Mouse (Mus musculus): ENCODE results near the gene Jsrp1.

Jsrp1 gene

DNA sequence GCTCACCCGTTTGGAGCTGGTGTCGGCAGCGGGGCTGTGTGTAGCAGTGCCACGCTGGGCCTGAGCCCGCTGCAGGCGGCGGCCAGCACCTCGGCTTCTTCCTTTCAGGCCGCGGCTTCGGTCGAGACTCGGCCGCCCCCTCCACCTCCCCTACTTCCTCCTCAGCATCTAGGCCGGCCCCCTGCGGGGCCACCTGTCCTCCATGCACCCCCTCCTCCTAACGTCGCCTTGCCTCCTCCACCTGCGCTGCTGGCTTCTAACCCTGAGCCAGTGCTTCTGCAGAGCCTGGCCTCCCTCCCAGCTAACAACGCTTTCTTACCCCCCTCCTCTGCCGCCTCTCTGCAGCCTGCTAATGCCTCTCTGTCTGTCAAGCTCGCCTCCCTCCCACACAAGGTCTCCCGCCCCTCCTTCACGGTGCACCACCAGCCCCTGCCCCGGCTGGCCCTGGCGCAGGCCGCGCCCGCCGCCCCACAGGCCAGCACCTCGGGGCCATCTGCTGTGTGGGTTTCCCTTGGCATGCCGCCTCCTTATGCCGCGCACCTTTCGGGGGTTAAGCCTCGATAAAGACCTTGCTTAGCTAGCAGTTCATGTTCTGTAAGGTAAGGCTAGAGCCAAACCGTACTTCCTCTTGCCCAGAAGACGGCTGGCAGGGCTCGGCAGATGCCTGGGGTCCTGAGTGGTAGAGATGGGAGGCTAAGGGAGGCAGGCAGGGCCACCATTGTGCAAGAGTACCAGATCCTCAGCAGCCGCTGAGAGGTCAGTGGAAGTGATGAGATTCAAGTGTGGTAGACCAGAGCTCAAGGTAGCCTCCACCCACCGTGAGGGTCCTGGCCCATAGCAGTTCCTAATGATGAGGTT is 20.9 kb downstream of the Jsrp1 start:
- no peak for DNase-seq (ENCODE audit: low spot score)

DNA sequence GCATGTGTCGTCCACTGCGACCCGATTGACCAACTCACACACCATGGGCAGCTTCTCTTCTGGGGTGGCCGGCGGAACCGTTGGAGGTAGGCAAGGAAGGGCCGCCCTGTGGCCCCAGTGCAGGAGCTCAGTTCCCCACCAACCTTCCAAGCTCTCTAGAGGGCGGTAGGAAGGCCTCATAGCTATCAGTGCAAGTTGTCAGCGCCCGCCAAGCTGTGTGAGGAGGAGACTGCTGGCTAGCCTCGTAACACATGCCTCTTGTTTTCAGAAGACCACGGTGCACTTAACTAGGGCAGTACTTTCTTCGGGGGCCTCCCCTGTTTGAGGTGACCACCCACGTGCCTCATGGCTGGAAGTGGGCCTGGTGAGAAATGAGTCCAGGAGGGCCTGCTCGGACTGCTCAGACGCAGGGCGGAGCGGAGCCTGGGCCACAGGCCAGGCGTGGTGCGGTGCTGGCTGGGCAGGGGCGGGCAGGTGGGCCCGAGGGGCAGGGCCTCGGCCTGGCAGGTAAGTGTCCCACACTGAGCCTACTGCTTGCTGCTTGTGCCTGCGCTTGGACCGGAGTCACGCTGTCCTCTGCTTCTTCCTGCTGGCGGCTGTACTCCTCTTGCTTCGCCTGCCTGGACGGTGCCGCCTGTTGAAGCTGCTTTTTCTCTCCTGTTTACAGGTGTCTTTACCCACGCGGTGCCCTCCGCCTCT is 21.7 kb downstream of the Jsrp1 start:
- DNase-seq (ENCODE audit: low spot score): no peak

DNA sequence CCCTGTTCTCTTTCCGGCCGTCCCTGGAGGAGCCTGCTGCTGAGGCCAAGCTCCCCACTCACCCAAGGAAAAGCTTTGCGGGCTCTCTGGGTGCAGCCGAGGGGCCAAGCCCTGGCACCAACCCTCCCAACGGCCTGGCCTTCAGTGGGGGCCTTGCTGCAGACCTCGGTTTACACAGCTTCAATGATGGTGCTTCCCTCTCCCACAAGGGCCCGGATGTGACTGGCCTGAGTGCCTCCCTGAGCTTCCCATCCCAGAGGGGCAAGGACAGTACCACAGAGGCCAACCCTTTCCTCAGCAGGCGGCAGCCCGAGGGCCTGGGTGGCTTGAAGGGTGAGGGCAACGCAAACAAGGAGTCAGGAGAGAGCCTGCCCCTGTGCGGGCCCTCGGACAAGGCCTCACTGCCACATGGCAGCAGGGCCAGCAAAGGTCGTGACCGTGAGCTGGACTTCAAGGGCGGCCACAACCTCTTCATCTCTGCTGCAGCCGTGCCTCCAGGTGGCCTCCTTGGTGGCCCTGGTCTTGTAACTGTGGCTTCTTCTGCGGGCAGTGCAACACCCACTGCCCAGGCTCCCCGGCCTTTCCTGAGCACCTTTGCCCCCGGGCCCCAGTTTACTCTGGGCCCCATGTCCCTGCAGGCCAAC is 22.4 kb downstream of the Jsrp1 start:
- no peak for DNase-seq (ENCODE audit: low spot score)

DNA sequence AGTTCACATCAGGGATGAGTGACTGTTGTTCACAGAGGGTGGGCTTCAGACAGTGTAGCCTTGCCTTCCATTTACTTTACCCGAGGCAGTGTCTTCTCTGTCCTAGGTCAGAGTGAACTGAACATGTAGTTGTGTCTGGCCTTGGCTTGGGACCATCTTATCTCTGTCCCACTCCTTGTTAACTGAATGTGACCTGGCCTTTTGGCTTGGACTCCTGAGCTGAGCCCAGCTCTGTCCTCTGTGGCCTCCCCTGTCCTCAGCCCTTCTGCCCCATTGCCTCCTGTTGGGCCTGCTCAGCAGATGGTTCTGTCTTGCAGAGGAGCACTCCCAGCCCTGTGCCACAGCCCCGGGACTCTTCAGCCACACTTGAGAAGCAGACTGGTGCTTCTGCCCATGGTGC is 25.8 kb downstream of the Jsrp1 start:
- DNase-seq (ENCODE audit: low spot score): no peak

DNA sequence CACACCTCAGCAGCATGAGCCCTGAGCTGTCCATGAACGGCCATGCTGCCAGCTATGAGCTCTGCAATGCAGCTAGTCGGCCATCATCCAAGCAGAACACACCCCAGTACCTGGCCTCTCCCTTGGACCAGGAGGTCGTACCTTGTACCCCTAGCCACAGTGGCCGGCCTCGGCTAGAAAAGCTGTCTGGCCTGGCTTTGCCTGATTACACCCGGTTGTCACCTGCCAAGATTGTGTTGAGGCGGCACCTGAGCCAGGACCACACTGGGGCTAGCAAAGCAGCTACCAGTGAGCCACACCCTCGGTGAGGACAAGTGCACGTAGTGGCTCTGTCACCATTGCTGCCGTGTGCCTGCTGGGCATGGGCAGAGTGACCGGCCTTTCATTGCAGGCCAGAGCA is 27.3 kb downstream of the Jsrp1 start:
- DNase-seq (ENCODE audit: low spot score): no peak

DNA sequence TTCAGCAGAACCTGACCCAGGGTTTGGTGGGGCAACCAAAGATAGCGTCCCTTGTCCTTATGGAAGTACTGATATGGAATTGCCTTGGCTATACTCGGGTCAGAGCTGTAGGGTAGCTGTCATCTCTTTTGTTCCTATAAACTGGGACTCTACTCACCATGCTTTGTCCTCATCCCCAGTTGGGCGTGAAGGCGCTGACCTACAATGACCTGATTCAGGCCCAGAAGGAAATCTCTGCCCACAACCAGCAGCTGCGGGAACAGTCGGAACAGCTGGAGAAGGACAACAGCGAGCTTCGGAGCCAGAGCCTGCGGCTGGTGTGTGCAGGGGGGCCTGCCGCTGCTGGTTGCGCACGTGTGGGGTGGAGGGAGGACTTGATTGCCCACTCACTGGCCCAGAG is 28.4 kb downstream of the Jsrp1 start:
- no peak for DNase-seq (ENCODE audit: low spot score)

DNA sequence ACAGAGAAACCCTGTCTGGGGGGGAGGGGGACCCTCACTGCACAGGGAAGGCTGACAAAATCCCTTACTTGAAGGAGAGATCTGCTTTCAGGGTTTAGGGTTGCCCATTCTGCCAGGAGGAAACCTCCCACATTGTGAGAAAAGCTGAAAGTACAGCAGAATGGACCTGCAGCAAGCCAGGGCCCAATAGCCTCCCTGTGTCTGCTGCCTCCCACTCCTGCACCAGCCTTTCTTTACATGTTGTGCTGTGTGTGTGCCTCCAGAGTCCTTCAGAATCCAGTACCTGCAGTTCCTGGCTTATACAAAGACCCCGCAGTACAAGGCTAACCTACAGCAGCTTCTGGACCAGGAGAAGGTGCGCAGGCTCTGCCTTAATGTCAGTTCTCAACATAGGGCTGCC is 29.0 kb downstream of the Jsrp1 start:
- no peak for DNase-seq (ENCODE audit: low spot score)

DNA sequence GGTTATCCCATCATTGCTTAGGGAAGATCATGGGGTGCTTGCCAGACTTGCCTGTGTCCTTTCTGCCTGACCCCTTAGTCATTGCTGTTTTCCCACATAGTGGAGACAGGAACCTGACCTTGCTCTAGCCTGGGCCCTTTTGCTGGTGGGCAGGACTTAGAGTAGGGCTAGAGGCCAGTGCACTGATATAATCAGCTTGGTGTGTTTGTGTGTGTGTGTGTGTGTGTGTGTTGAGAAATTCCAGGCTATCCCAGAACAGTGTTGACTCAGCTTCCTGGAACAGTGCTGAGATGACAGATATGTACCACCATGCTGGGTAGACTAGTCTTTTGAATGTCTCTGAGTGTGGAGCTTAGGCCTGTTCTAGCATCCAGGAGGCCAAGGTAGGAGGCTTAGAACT is 33.7 kb downstream of the Jsrp1 start:
- DNase-seq (ENCODE audit: low spot score): no peak

DNA sequence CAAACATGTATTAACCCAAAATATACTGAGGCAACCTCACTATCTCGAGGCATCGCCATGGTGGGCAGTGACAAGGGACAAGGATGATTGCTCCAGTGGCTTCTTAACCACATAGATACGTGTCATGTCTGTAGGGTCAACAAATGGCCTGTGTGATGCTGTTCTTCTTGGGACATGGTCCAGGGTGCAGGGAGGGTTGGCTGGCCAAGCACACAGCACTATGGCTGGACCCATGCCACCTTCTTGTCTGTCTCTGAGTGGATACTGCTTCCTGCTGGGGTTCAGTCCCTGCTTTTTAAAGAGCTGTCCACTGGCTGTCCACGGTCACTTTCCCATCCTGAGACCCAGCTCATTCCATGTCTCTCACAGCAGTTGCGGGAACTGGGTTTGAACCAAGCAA is 36.2 kb downstream of the Jsrp1 start:
- no peak for DNase-seq (ENCODE audit: low spot score)

DNA sequence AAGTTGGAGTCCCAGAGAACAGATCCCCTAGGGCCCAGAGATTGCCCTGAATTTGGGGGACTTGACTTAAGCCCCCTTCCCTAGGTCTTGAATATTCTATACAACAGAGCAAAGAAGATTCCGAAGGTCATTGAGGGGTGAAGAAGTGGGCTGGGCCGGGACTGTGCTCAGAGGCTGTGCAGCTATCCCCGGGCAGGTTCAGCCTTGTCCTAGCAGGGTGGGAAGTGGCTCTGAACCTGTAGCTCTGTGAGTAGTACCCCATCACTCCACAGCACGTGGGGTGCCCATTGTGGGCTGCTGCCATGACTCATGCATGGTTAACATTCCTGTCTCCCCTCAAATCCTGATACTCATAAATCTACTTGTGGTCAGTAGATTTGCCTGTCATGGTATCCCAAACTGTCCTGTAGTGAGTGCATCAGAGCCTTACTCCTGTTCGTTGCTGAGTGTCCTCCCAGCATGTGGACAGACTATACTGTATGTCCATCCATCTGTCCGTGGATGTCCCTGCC is 36.9 kb downstream of the Jsrp1 start:
- DNase-seq (ENCODE audit: low spot score): no peak

DNA sequence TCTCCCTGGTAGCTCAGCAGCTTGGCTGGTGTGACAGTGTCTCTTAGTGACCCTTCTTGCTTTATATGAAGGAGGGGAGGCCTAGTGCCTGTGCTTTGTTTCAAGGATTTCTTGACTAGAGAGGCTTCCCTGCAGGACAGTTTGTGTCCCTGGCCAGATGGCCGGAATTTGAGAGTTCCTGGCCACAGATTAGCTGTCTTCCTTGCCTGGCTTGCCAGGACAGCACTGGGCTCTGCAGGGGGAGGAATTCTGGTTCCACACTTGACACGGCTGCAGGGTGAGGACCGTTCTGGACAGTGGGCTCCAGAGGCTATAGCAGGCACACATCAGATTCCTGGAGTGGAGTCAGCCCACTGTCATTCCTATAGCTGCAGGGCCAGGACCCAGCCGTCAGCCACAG is 37.6 kb downstream of the Jsrp1 start:
- no peak for DNase-seq (ENCODE audit: low spot score)

DNA sequence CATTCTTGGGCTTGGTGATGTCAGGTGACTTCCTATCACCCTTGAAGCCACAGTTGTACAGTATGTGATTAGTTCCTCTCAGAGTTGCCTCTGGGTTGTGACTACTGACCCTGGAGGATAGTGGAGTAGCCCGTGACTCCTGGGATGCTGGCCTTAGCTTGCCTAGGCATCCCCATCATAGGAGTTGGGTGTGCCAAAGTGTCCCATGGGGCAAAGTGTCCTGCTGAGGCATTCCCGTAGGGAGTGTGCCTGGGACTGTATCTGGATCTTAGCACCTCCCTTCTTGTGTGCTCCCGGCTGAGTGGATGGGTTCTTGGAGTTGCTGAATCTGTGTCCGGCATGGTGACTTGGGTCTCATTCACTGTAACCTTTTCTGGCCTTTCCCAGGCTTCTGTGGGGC is 38.3 kb downstream of the Jsrp1 start:
- DNase-seq (ENCODE audit: low spot score): no peak

DNA sequence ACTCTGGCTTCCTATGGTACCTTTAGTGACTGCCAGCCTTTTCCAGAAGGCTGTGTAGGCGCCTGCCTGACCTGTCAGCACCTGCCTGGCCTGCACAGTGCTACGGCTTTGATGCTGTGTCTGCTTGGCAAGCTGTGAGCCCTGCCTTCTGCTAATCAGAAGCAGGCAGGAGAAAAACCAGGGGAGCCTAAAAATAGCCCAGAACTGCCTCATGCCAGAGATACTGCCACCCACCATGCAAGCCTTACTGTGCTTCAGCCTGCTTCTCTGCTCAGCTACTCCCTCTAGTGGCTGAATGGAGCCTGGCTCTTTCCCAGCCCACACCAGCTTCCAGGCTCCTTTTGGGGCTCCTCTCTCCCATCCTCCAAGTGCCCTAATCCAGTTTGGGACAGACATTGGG is 38.7 kb downstream of the Jsrp1 start:
- DNase-seq (ENCODE audit: low spot score): peak; percentile 54

DNA sequence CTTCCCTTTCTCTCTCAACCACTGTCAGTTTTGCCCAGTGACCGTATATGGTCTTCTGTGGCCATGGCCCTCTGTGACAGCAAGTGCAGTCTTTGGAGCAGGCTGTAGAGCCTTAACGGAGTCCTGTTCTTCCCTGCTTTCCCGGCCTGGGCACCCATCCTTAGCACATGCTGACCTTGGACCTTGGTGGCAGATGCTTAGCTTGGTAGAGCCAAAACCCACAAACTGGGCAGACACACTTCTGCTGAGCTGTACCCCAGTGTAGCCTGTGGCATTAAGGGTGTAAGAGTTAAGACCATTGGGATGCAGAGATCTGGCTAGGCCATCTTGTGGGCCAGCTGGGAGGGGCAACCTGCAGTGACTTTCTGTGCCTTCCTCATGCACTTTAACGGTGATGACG is 39.5 kb downstream of the Jsrp1 start:
- no peak for DNase-seq (ENCODE audit: low spot score)

DNA sequence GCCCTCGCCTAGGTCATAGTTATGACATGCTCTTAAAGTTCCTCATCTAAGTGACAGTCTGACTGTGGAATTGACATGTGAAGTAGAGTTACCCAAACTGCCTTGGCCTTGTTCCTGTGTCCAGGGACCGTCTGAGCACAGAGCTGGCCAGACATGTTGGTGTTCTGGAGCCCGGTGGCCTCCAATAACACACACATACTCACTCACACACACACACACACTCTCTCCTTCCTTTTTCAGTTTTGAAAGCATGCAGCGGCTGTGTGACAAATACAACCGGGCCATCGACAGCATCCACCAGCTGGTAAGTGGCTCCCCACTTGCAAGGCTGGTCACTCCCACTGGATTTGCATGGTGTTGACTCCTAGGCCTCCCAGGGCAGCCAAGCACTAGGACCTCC is 44.9 kb downstream of the Jsrp1 start:
- DNase-seq (ENCODE audit: low spot score): no peak

DNA sequence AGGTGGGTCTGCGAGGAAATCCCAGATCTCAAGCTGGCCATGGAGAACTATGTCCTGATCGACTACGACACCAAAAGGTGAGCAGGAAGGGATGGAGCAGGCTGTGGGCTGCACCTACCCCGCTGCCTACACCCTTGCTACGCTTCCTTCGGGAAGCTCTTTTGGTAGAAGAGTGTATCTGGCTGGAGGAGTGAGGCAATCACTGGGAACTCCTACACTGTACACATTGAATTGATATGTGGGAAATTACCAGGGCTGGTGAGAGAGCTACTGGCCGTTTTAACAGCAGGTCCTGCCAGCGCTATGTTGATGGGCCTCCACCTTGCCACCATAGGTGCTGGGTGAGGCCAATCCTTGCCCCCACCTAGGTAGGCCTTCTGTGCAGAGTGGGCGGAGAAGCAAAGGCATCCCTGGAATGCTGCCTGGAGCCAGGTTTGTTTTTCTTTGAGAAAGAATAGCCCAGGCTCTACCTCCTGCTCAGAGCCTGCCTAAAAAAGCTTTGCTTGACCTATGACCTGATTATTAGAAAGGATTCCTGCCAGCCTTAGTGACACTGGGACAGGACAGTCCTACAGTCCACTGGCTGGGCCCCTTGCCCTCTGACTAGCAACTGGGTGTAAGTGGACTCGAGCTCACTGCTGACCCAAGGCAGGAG is 47.0 kb downstream of the Jsrp1 start:
- DNase-seq (ENCODE audit: low spot score): no peak

DNA sequence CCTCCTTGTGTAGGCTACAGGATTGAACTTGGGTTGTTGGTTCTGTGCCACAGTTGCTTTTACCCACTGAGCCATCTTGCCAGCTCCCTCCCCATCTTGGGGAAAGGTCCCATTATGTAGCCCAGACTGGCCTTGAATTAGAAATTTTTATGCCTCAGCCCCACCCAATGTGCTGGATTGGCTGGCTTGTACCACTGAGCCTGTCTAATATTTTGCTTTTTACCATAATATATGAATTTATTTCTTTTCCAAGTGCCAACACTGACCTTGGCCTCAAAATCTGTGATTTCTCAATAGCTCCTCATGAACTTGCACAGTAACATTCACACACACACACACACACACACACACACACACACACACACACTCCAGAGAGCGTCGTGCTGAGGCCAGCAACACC is 47.6 kb downstream of the Jsrp1 start:
- no peak for DNase-seq (ENCODE audit: low spot score)

DNA sequence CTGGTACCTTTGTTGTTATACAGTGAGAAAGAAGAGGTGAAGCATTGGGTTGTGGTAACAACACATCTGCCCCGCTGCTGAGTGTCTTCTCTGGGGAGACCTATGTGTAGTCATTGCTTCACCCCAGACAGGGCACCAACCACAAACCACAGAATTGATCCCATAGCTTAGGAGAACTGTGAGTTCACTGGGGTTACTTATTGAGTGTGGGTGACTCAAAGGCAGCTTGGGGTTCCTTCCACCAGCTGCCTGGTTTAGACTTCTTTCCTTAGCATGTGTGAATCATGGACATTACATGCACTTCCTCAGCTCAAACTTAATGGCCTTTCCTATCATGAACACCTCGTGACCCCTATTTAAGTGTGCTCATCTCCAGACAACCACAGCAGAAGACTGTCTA is 49.8 kb downstream of the Jsrp1 start:
- no peak for DNase-seq (ENCODE audit: low spot score)

DNA sequence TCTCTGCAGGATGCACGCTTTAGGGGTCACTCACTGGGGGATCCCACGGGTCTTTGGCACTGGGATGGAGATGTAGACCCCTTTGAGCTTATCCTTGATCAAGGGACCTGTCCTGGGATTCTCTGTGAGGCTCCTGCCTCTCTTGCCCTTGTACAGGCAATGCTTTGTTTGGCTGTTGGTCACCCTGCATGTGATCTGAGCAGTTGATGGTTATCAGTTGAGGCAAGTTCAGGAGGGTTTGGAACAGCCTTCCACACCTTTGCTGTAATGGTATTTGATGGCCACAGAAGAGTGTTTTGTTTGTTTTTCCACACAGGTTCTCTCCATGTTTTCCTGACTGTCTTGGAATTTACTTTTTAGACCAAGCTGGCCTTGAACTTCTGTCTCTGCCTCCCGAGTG is 51.5 kb downstream of the Jsrp1 start:
- DNase-seq (ENCODE audit: low spot score): no peak

DNA sequence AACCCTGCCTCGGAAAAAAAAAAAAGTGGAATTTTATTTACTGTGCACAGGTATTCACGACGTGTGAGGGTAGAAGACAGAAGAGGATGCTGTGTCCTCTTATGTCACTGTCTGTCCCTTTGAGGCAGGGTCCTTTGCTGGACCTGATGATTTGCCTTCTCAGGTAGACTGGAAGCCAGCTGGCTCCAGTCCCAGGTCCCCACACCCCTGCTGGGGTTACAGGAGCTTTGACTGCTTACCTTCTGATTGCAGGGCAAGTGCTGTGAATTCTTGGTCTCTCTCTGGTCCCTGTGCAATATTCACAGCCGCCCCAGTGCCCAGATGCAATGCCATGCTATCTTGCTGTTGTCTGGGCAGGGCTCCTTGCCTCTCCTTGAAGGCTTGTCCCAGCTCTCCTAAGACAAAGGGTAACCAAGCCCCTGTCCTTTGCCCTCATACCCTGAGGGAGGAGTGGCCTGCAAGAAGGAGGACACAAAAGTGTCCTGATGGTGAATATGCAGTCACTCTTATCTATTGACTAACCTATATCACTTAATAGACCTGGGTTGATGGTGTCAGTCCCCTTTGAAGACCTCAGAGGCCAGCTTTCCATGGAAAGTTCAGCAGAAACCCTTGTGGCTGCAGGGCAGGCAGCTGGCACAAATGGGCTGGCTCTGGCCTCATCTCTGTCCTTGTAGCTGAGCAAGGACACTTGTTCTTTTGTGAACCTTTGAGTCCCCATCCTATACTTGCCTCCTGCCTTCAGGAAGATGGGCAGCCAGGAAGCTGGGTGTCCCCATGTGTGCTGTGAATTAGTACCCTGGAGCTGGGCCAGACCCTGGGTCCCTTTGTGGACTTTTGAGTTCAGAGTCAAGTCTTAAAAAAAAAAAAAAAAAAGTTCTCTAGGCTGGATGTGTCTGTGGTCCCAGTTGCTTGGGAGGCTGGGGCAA is 52.4 kb downstream of the Jsrp1 start:
- no peak for DNase-seq (ENCODE audit: low spot score)

DNA sequence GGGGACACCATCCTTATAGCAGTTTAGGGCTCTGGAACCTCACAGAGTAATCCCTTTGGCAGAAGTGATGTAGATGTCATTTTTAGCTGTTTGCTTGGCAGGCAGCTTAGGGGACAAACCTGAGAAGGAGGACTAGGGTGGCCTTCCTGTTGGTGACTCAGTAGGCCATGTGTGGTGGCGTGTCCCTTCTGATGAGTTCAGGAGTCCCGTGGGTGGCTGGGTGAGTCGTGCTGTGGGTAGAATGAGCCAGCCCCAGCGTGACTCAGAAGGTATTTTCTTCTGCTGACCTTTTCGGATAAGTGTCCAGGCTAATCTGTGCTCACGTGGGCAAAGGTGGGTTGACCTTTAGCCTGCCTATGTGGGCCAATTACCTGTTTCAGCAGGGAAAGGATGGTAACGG is 54.6 kb downstream of the Jsrp1 start:
- DNase-seq (ENCODE audit: low spot score): no peak
